Mouse (Mus musculus): ENCODE measurements around the gene Rab31.
A peak's percentile ranks its signal among the peaks of the same experiment; 100 is the strongest.

- TF ChIP-seq CTCF (IDR thresholded peaks at IDR 0.05; ENCODE audit: control insufficient read depth, insufficient read depth, low read length): 0 out of 2 replicates have a peak, but pooled peaks have one; percentile 18
- no peak for TF ChIP-seq POLR2A (IDR thresholded peaks at IDR 0.05; ENCODE audit: borderline replicate concordance, control insufficient read depth, low read depth, low read length)
Measured at GRCm38 (mm10) chr17:65750301-65750700, 22.3 kb downstream of the Rab31 start.

Data from bone marrow, adult 2 months (tissue).